Mouse (Mus musculus): ENCODE results near the gene Camta1. TPM values are rescaled to one million over a fixed set of nuclear protein-coding genes. Genes with fewer than 3 reads are reported as not detected.
A peak's percentile ranks its signal among the peaks of the same experiment; 100 is the strongest.

Gene Camta1
- polyA plus RNA-seq, 1 experiment from 2014 or later, result 206 TPM

GRCm38 (mm10) chr4:151083027-151083426, 778.6 kb downstream of the Camta1 start:
- no peaks in the 10 kb centered on the region for H3K27me3 ChIP-seq (ENCODE audit: control insufficient read depth, insufficient read depth, low read length)
- no peaks in the 10 kb centered on the region for H3K4me1 ChIP-seq (ENCODE audit: control insufficient read depth, insufficient read depth, low read length)
- peak overlapping the region; percentile 35; the same call in 1 of the 2 replicates for H3K27ac ChIP-seq (ENCODE audit: low read depth, low read length)
- H3K4me2 ChIP-seq (ENCODE audit: low read depth, low read length), result no peak overlapping the region
- no peak overlapping the region for H3K9ac ChIP-seq (replicated peaks; ENCODE audit: low read depth, low read length)
- ATAC-seq (ENCODE audit: low read depth), result no peak
- no peaks in the 10 kb centered on the region for H3K9me3 ChIP-seq (ENCODE audit: control insufficient read depth, low read length)
- H3K4me3 ChIP-seq (ENCODE audit: low read depth, low read length), result no peak overlapping the region
- H3K36me3 ChIP-seq (ENCODE audit: control insufficient read depth, insufficient read depth, low read length), result peaks cover 65% of the 10 kb centered on the region
- 45% methylated on average over 5 of the region's 5 CpGs for WGBS

GRCm38 (mm10) chr4:151081977-151082376, 779.7 kb downstream of the Camta1 start:
- Histone ChIP-seq H3K36me3 (ENCODE audit: control insufficient read depth, insufficient read depth, low read length) (peaks cover 70% of the 10 kb centered on the region), H3K4me3 (ENCODE audit: low read depth, low read length) (no peak overlapping the region), H3K27ac (ENCODE audit: low read depth, low read length) (no peak overlapping the region), H3K9ac (replicated peaks; ENCODE audit: low read depth, low read length) (no peak overlapping the region), H3K4me2 (ENCODE audit: low read depth, low read length) (no peak overlapping the region), H3K4me1 (ENCODE audit: control insufficient read depth, insufficient read depth, low read length) (no peaks in the 10 kb centered on the region), H3K27me3 (ENCODE audit: control insufficient read depth, insufficient read depth, low read length) (no peaks in the 10 kb centered on the region), H3K9me3 (ENCODE audit: control insufficient read depth, low read length) (no peaks in the 10 kb centered on the region)
- ATAC-seq (ENCODE audit: low read depth), result no peak
- 92% methylated on average over 13 of the region's 13 CpGs for WGBS

- Histone ChIP-seq H3K9ac (replicated peaks; ENCODE audit: low read depth, low read length) (no peak overlapping the region), H3K9me3 (ENCODE audit: control insufficient read depth, low read length) (no peaks in the 10 kb centered on the region), H3K4me1 (ENCODE audit: control insufficient read depth, insufficient read depth, low read length) (no peaks in the 10 kb centered on the region), H3K4me3 (ENCODE audit: low read depth, low read length) (no peak overlapping the region), H3K36me3 (ENCODE audit: control insufficient read depth, insufficient read depth, low read length) (peaks cover 74% of the 10 kb centered on the region), H3K4me2 (ENCODE audit: low read depth, low read length) (no peak overlapping the region), H3K27ac (ENCODE audit: low read depth, low read length) (no peak overlapping the region), H3K27me3 (ENCODE audit: control insufficient read depth, insufficient read depth, low read length) (no peaks in the 10 kb centered on the region)
- ATAC-seq (ENCODE audit: low read depth), result no peak
- WGBS, result 71% methylated on average over 2 of the region's 2 CpGs
Measured at GRCm38 (mm10) chr4:151081355-151081754, 780.3 kb downstream of the Camta1 start.

- Histone ChIP-seq H3K27me3 (ENCODE audit: control insufficient read depth, insufficient read depth, low read length) (no peaks in the 10 kb centered on the region), H3K36me3 (ENCODE audit: control insufficient read depth, insufficient read depth, low read length) (peaks cover 79% of the 10 kb centered on the region), H3K4me3 (ENCODE audit: low read depth, low read length) (no peak overlapping the region), H3K4me2 (ENCODE audit: low read depth, low read length) (no peak overlapping the region), H3K9ac (replicated peaks; ENCODE audit: low read depth, low read length) (no peak overlapping the region), H3K9me3 (ENCODE audit: control insufficient read depth, low read length) (no peaks in the 10 kb centered on the region), H3K27ac (ENCODE audit: low read depth, low read length) (no peak overlapping the region), H3K4me1 (ENCODE audit: control insufficient read depth, insufficient read depth, low read length) (no peaks in the 10 kb centered on the region)
- 95% methylated on average over 15 of the region's 15 CpGs for WGBS
- ATAC-seq (ENCODE audit: low read depth), result no peak
Measured at GRCm38 (mm10) chr4:151074817-151075216, 786.9 kb downstream of the Camta1 start.

- no peaks in the 10 kb centered on the region for H3K9me3 ChIP-seq (ENCODE audit: control insufficient read depth, low read length)
- peak; percentile 34; the same call in 1 of the 2 replicates for ATAC-seq (ENCODE audit: low read depth)
- H3K4me3 ChIP-seq (ENCODE audit: low read depth, low read length), result no peak overlapping the region
- no peak overlapping the region for H3K4me2 ChIP-seq (ENCODE audit: low read depth, low read length)
- H3K27ac ChIP-seq (ENCODE audit: low read depth, low read length), result no peak overlapping the region
- H3K9ac ChIP-seq (replicated peaks; ENCODE audit: low read depth, low read length), result no peak overlapping the region
- H3K27me3 ChIP-seq (ENCODE audit: control insufficient read depth, insufficient read depth, low read length), result no peaks in the 10 kb centered on the region
- no peaks in the 10 kb centered on the region for H3K4me1 ChIP-seq (ENCODE audit: control insufficient read depth, insufficient read depth, low read length)
- 61% methylated on average over 13 of the region's 13 CpGs for WGBS
- peaks cover 71% of the 10 kb centered on the region for H3K36me3 ChIP-seq (ENCODE audit: control insufficient read depth, insufficient read depth, low read length)
Measured at GRCm38 (mm10) chr4:151073108-151073744, 788.5 kb downstream of the Camta1 start.

- H3K36me3 ChIP-seq (ENCODE audit: control insufficient read depth, insufficient read depth, low read length), result peaks cover 64% of the 10 kb centered on the region
- H3K4me3 ChIP-seq (ENCODE audit: low read depth, low read length), result no peak overlapping the region
- H3K4me2 ChIP-seq (ENCODE audit: low read depth, low read length), result no peak overlapping the region
- no peaks in the 10 kb centered on the region for H3K27me3 ChIP-seq (ENCODE audit: control insufficient read depth, insufficient read depth, low read length)
- no peak overlapping the region for H3K27ac ChIP-seq (ENCODE audit: low read depth, low read length)
- no peaks in the 10 kb centered on the region for H3K4me1 ChIP-seq (ENCODE audit: control insufficient read depth, insufficient read depth, low read length)
- H3K9me3 ChIP-seq (ENCODE audit: control insufficient read depth, low read length), result no peaks in the 10 kb centered on the region
- no peak overlapping the region for H3K9ac ChIP-seq (replicated peaks; ENCODE audit: low read depth, low read length)
- ATAC-seq (ENCODE audit: low read depth), result no peak
- WGBS, result 92% methylated on average over 7 of the region's 7 CpGs
Measured at GRCm38 (mm10) chr4:151070962-151071361, 790.7 kb downstream of the Camta1 start.

GRCm38 (mm10) chr4:151068751-151069150, 792.9 kb downstream of the Camta1 start:
- H3K36me3 ChIP-seq (ENCODE audit: control insufficient read depth, insufficient read depth, low read length), result peaks cover 46% of the 10 kb centered on the region

GRCm38 (mm10) chr4:151059566-151059965, 802.1 kb downstream of the Camta1 start:
- peaks cover 19% of the 10 kb centered on the region for H3K36me3 ChIP-seq (ENCODE audit: control insufficient read depth, insufficient read depth, low read length)
- H3K27me3 ChIP-seq (ENCODE audit: control insufficient read depth, insufficient read depth, low read length), result 0 out of 2 replicates have a peak, but pooled peaks cover 3% of the 10 kb centered on the region
- no peak overlapping the region for H3K4me2 ChIP-seq (ENCODE audit: low read depth, low read length)
- H3K4me3 ChIP-seq (ENCODE audit: low read depth, low read length), result no peak overlapping the region
- no peaks in the 10 kb centered on the region for H3K9me3 ChIP-seq (ENCODE audit: control insufficient read depth, low read length)
- ATAC-seq (ENCODE audit: low read depth), result no peak
- no peak overlapping the region for H3K27ac ChIP-seq (ENCODE audit: low read depth, low read length)
- no peak overlapping the region for H3K9ac ChIP-seq (replicated peaks; ENCODE audit: low read depth, low read length)
- 87% methylated on average over 4 of the region's 4 CpGs for WGBS
- H3K4me1 ChIP-seq (ENCODE audit: control insufficient read depth, insufficient read depth, low read length), result peaks cover 11% of the 10 kb centered on the region

More at GRCm38 (mm10) chr4:151068751-151069150, 792.9 kb downstream of the Camta1 start:
- Histone ChIP-seq H3K9me3 (ENCODE audit: control insufficient read depth, low read length) (no peaks in the 10 kb centered on the region), H3K9ac (replicated peaks; ENCODE audit: low read depth, low read length) (no peak overlapping the region), H3K4me2 (ENCODE audit: low read depth, low read length) (no peak overlapping the region), H3K27ac (ENCODE audit: low read depth, low read length) (no peak overlapping the region), H3K4me3 (ENCODE audit: low read depth, low read length) (no peak overlapping the region), H3K4me1 (ENCODE audit: control insufficient read depth, insufficient read depth, low read length) (no peaks in the 10 kb centered on the region), H3K27me3 (ENCODE audit: control insufficient read depth, insufficient read depth, low read length) (no peaks in the 10 kb centered on the region)
- 80% methylated on average over 4 of the region's 4 CpGs for WGBS
- no peak for ATAC-seq (ENCODE audit: low read depth)

GRCm38 (mm10) chr4:151058634-151059033, 803.0 kb downstream of the Camta1 start:
- H3K4me3 ChIP-seq (ENCODE audit: low read depth, low read length), result no peak overlapping the region; the same call in 1 of the 2 replicates
- 0 out of 2 replicates have a peak, but pooled peaks cover 3% of the 10 kb centered on the region for H3K27me3 ChIP-seq (ENCODE audit: control insufficient read depth, insufficient read depth, low read length)
- 0 out of 2 replicates have a peak overlapping the region, but pooled peaks have one; percentile 34 for H3K9ac ChIP-seq (replicated peaks; ENCODE audit: low read depth, low read length)
- peak overlapping the region; percentile 50 for H3K4me2 ChIP-seq (ENCODE audit: low read depth, low read length)
- peaks cover 11% of the 10 kb centered on the region for H3K4me1 ChIP-seq (ENCODE audit: control insufficient read depth, insufficient read depth, low read length)
- ATAC-seq (ENCODE audit: low read depth), result no peak
- no peaks in the 10 kb centered on the region for H3K9me3 ChIP-seq (ENCODE audit: control insufficient read depth, low read length)
- peak overlapping the region; percentile 97 for H3K27ac ChIP-seq (ENCODE audit: low read depth, low read length)
- 74% methylated on average over 4 of the region's 4 CpGs for WGBS
- H3K36me3 ChIP-seq (ENCODE audit: control insufficient read depth, insufficient read depth, low read length), result peaks cover 18% of the 10 kb centered on the region
